Mouse (Mus musculus) cerebellum, adult 11 months (tissue): ENCODE results near the gene Bach2.

Experiments
- DNase-seq: peaks from one replicate; pipeline ENCODE4 v3.0.0; 2022

Gene Bach2

GRCm38 (mm10) chr4:32579850-32580249 lies 341.2 kb downstream of the Bach2 start:
- DNase-seq = no peak

DNA sequence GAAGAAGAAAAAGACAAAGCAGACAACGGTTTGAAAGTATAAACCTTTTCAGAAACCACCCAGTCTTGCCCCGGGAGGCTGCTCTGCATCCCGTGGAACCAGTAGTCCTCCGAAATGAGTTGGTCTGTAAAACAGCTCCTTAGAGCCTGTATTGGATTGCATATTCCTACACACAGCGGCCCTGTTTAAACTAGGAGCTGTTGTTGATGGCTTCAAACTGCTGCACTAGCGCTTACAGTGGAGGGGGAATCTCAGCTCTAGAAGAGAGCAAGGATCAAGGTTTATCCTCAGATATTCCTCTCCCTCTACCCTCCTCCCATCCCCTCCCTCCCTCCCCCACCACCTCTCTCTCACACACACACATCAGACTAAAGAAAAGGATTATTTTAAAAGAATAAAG lies 345.6 kb downstream of the Bach2 start:
- no peak for DNase-seq

DNA sequence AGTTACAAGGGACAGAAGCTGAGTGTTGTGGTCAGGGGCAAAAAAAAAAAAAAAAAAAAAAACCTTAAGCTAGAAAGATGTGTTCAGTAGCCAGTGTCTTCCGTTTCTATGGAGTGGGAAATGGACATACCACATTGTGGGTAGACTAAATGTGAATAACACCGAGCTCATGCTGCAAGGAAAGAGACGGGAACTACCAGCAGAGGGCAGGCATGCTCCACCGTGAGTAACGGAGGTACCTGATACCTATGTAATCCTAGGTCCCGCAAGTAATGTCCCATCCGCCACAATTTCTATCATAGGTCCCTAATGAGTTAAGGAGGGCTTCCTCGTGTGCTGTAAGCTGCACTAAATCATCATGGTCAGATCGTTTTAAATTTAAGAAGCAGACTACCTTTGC lies 348.0 kb downstream of the Bach2 start:
- DNase-seq = peak; percentile 37

DNA sequence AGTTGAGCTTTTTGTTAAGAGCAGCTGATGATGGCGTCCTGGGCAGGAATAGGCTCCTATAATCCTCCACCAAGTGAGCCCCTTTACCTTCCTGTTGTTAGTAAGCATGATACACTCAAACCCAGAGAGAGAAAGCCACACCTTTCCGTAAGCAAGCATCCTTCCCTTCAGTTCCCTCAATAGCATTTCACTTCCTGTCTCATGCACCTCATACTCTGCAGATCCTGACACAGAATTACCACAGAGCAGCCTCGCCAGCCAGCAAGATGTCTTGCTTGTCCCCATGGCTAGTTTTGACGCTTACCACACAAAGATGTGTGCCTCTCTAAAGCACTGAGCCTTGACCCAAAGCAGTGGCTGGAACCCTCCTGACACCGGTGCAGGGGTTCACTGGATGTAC lies 348.9 kb downstream of the Bach2 start:
- DNase-seq = no peak

- DNase-seq = no peak
Observed at GRCm38 (mm10) chr4:32588237-32588636, 349.6 kb downstream of the Bach2 start.

GRCm38 (mm10) chr4:32601135-32601534 lies 362.5 kb downstream of the Bach2 start:
- DNase-seq = no peak

GRCm38 (mm10) chr4:32602660-32603059 lies 364.1 kb downstream of the Bach2 start, which contains the start of gene Gja10:
Gja10 (minus strand) TSS chr4:32602760.
- DNase-seq = no peak

DNA sequence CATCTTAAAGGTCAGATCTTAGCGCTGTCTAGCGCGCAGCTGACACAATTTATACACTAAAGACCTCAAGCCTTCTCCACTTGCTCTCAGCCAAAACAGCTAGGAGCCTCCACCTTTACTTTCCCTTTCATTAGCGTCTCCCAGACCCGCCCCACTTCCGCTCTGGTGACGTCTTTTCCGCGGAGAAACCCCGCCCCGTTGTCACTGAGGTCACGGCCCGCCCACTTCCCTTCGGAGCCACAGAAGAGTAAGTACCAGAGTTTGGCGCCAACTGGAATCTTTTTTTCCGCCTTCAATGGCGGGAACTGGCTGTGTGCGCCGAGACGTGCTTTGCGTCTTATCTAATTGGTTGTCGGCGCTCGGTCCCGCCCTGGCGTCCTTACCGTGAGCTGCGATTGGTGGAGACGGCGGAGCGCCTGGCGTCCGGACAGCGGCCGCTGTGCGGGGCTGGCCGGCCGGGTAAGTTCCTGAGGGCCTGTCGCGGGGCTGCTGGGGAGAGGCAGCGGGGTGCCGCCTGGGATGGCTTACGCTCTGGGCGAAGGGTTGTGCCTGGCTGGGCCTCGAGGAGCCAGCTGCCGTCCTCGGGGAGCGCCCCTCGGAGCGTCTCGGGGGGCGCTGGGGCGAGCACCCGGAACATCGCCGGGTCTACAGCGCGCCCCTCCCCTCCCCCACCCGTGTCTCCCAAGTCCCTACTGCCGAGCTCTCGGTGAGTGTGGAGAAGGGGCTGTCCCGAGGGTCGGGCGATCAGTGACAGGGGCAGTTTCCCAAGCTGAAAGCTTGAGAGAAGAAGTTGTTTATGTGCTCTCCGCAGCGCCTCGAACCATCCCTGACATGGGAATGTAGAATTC lies 376.7 kb downstream of the Bach2 start, which contains the start of gene Casp8ap2:
Gene Casp8ap2 (plus strand): TSS at position 418 of the 848 bp plus-strand sequence.
- DNase-seq = peak; percentile 99

- DNase-seq = no peak
Observed at GRCm38 (mm10) chr4:32621637-32622036, 383.0 kb downstream of the Bach2 start.
